Mouse (Mus musculus) thymus, adult 2 months (tissue): ENCODE data around the gene Phactr1.

ENCODE experiments used
- CTCF ChIP-seq: fragments of 200-500 bp; IDR thresholded peaks from 2 replicates; pipeline ENCODE4 v1.5.1; 2012; ENCODE audit warnings: mild to moderate bottlenecking, control low read depth, low read length, moderate library complexity, borderline replicate concordance; ENCODE audit not compliant: control insufficient read depth, poor library complexity, insufficient read depth; ENCODE audit errors: extremely low read depth
- POLR2A ChIP-seq: fragments of 200-500 bp; IDR thresholded peaks from 2 replicates; pipeline ENCODE4 v1.6.1; 2012; ENCODE audit warnings: mild to moderate bottlenecking, low read length, control low read depth, moderate library complexity; ENCODE audit not compliant: control insufficient read depth, poor library complexity, insufficient read depth; ENCODE audit errors: extremely low read depth

DNA sequence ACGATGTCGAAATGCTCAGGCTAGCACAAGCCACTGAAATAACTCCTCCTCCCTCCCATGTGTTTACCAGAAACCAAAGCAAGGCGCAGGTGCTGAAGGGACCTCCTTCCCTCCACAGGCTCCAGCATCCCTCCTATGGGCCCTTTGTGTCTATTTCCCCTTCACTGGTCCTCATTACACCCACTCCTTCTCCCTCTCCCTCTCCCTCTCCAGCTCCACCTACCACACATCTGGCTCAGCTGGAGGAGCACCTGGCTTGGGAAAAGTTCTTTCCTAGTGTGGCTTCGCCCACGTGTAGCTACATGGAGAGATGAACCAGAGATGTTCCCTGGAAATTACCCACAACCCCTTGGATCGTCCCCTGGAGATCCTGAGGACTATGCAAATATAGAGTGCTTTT, 356.1 kb downstream of the Phactr1 start:
- TF ChIP-seq CTCF (no peak), POLR2A (no peak)
